Mouse (Mus musculus) stomach, postnatal 0 days (tissue): Measurements from ENCODE around the gene Ctsl.

Experiments
- CTCF ChIP-seq: IDR thresholded peaks from 2 replicates; pipeline ENCODE4 v1.5.1; 2016; ENCODE audit warnings: antibody characterized with exemption, low read depth, mild to moderate bottlenecking, moderate library complexity
- EP300 ChIP-seq: optimal IDR thresholded peaks from 2 replicates; pipeline ENCODE3; 2016; ENCODE audit warnings: antibody characterized with exemption

DNA sequence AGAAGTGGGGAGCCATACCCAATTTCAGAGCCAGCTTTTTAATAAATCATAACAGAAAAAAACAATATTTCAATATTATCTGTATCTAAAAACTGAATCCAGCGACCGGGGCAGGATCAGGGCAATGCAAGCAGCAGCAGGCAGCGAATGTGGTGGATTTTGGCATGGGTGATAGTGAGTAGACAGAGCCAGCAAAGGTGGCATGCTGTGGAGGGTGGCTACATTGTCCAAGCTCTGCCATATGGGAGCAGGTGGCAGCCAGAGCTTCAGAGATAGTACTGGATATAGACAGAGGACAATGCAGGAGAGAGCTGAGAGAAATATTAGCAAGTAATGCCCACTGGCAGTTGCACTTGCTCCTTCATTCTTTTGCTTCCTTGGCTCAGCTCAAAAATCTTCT lies 11.0 kb downstream of the Ctsl start:
- no peak for TF ChIP-seq CTCF
- no peak for TF ChIP-seq EP300
